Mouse (Mus musculus) kidney, embryonic 14.5 days (tissue): ENCODE data around the gene Llgl2. TPM values are rescaled to one million over a fixed set of nuclear protein-coding genes. Genes with fewer than 3 reads are reported as not detected.

Source experiments
- ATAC-seq: fragments of 200-750 bp; cut with Nextera tagmentation; 2 replicates; pipeline ENCODE4 v1.8.0; 2017; ENCODE audit warnings: moderate number of reproducible peaks, mild to moderate bottlenecking, moderate TSS enrichment, moderate library complexity; ENCODE audit not compliant: low FRiP score, low TSS enrichment
- H3K27ac ChIP-seq: fragments of 300-500 bp; sonication (generic); 2 replicates; pipeline ENCODE4 v1.5.1; 2014; ENCODE audit warnings: low read depth, mild to moderate bottlenecking, low read length, moderate library complexity, mixed read lengths
- H3K27me3 ChIP-seq: fragments of 300-500 bp; sonication (generic); 2 replicates; pipeline ENCODE4 v1.6.1; 2014; ENCODE audit warnings: mild to moderate bottlenecking, low read length; ENCODE audit not compliant: control insufficient read depth, insufficient read depth
- H3K36me3 ChIP-seq: fragments of 300-500 bp; sonication (generic); 2 replicates; pipeline ENCODE4 v1.6.1; 2014; ENCODE audit warnings: low read length, mixed read lengths; ENCODE audit not compliant: control insufficient read depth, insufficient read depth
- H3K4me1 ChIP-seq: fragments of 300-500 bp; sonication (generic); 2 replicates; pipeline ENCODE4 v1.6.1; 2014; ENCODE audit warnings: low read length, mixed read lengths; ENCODE audit not compliant: control insufficient read depth, insufficient read depth
- H3K4me2 ChIP-seq: fragments of 300-500 bp; sonication (generic); replicated peaks from 2 replicates; pipeline ENCODE4 v1.6.1; 2014; ENCODE audit warnings: low read depth, mild to moderate bottlenecking, low read length
- H3K4me3 ChIP-seq: fragments of 300-500 bp; sonication (generic); 2 replicates; pipeline ENCODE4 v1.5.1; 2014; ENCODE audit warnings: mild to moderate bottlenecking, low read length
- H3K9ac ChIP-seq: fragments of 300-500 bp; sonication (generic); 2 replicates; pipeline ENCODE4 v1.6.1; 2014; ENCODE audit warnings: low read depth, mild to moderate bottlenecking, low read length, moderate library complexity
- H3K9me3 ChIP-seq: fragments of 300-500 bp; sonication (generic); 2 replicates; pipeline ENCODE4 v1.6.1; 2016; ENCODE audit warnings: low read length; ENCODE audit not compliant: control insufficient read depth
- WGBS: fragments of 180-500 bp; shearing (Covaris S2); extraction: QIAGEN DNeasy Blood & Tissue Kit; methylation state at CpG from one replicate; pipeline ENCODE4 v1.1.7; 2014; 5-methylcytosine and 5-hydroxymethylcytosine counted together
- polyA plus RNA-seq: library from polyadenylated mRNA; unstranded; fragments of >200 nt; fragmentation: Nextera tagmentation; extraction: Ambion mirVana; gene quantifications from 2 replicates; pipeline ENCODE4 v1.2.1, GENCODE M21; 2014

The Llgl2 gene
- polyA plus RNA-seq, 1 experiment from 2014 or later = 28.7 TPM

DNA sequence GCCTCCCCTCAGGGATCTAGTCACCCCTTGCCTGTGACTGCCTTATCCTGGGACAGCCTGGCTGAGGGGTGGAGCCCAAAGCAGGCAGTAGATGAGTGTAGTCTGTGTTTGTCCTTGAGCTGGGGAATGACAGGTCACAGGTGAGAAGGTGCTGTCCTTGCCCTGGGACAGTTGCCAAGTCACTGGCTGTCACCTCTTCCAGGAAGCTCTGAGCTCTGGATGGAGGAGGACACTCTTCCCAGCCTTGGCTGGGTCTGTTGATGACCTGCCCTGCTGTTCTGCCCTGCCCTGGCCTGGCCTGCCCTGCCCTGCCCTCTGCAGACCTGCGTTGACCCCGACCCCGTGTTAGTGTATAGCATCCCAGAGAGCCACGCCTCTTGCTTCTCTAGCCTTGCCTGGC, 48.6 kb downstream of the Llgl2 start:
- H3K27ac ChIP-seq = no peak overlapping the region
- ATAC-seq = no peak
- 73% methylated on average over 4 of the region's 4 CpGs for WGBS

DNA sequence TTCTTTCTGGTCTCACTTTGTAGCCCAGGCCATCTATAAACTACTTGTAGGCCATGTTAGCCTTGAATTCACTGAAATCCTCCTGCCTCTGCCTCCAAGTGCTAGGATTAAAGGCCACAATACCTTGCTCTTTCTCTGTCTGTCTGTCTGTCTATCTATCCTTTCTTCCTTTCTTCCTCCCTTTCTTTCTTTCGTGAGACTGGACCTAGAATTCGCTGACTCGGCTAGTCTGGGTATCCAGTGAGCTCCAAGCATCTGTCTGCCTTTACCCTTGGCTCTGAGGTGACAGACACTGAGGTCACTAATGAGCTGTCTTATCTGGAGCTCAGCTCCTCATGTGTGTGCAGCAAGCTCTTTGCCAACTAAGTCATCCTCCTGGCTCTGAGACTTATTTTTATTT, 52.1 kb downstream of the Llgl2 start:
- Histone ChIP-seq H3K4me2 (no peak overlapping the region), H3K4me3 (no peak overlapping the region), H3K9me3 (no peaks in the 10 kb centered on the region), H3K9ac (no peak overlapping the region), H3K27ac (no peak overlapping the region), H3K27me3 (no peaks in the 10 kb centered on the region), H3K36me3 (no peaks in the 10 kb centered on the region), H3K4me1 (0 out of 2 replicates have a peak, but pooled peaks cover 3% of the 10 kb centered on the region)
- WGBS = 91% methylated on average over 3 of the region's 3 CpGs
- ATAC-seq = no peak

More for the DNA sequence above, 48.6 kb downstream of the Llgl2 start:
- H3K4me3 ChIP-seq = no peak overlapping the region
- no peak overlapping the region for H3K4me2 ChIP-seq
- no peaks in the 10 kb centered on the region for H3K27me3 ChIP-seq
- H3K9me3 ChIP-seq = no peaks in the 10 kb centered on the region
- 0 out of 2 replicates have a peak, but pooled peaks cover 3% of the 10 kb centered on the region for H3K4me1 ChIP-seq
- H3K36me3 ChIP-seq = no peaks in the 10 kb centered on the region
- H3K9ac ChIP-seq = no peak overlapping the region

DNA sequence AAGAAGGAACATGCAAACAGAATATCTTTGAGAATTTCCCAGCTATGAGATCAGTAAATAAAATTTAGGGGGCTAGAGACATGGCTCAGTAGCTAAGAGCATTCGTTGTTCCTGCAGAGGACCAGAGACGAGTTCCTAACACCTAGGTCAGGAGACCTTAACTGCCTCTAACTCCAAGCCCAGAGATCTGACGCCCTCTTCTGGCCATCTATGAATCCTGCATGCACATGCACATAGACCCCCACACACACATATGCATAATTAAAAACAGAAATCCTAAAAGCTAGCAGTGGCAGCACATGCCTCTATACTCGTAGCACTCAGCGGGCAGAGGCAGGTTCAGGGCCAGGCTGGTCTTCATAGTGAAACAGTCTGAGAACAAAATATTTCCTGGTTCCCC, 52.6 kb downstream of the Llgl2 start:
- no peaks in the 10 kb centered on the region for H3K36me3 ChIP-seq
- H3K9ac ChIP-seq = no peak overlapping the region
- no peak for ATAC-seq
- 78% methylated on average over 5 of the region's 5 CpGs for WGBS
- H3K27ac ChIP-seq = no peak overlapping the region
- H3K4me3 ChIP-seq = no peak overlapping the region
- no peaks in the 10 kb centered on the region for H3K27me3 ChIP-seq
- H3K4me2 ChIP-seq = no peak overlapping the region
- H3K4me1 ChIP-seq = 0 out of 2 replicates have a peak, but pooled peaks cover 3% of the 10 kb centered on the region
- no peaks in the 10 kb centered on the region for H3K9me3 ChIP-seq

DNA sequence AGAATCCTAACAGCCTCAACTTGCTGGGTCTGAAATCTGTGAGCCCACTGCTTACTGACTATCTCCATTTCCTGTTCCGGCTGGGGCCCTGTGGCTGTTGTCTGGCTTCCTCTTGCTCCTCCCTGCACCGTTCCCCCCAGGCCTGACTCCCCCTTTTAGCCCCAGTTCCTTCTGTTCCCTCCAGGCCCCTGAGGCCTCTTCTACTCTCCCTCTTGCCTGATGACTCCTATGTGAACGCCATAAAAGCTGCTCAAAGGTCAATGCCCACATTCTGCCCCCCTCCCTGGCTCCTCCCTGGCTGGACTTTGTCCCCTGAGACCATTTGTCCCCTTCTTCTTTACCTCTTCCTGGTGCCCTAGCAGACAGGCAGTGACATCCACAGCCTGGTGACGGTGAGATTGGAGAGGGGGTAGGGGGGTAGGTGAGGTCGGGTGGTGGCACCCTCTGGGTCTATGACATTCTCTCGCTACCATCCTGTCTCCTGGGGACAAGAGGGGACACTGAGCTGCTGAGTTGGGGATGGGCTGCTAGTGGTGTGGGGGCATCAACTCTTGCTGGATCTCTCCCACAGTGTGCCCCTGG, 53.4 kb downstream of the Llgl2 start:
- no peak overlapping the region for H3K4me3 ChIP-seq
- peak overlapping the region; percentile 12; the same call in 1 of the 2 replicates for H3K9ac ChIP-seq
- no peak for ATAC-seq
- H3K9me3 ChIP-seq = no peaks in the 10 kb centered on the region
- WGBS = 36% methylated on average over 6 of the region's 6 CpGs
- no peaks in the 10 kb centered on the region for H3K36me3 ChIP-seq
- H3K4me2 ChIP-seq = no peak overlapping the region
- H3K27me3 ChIP-seq = no peaks in the 10 kb centered on the region
- no peak overlapping the region for H3K27ac ChIP-seq
- H3K4me1 ChIP-seq = 0 out of 2 replicates have a peak, but pooled peaks cover 3% of the 10 kb centered on the region

DNA sequence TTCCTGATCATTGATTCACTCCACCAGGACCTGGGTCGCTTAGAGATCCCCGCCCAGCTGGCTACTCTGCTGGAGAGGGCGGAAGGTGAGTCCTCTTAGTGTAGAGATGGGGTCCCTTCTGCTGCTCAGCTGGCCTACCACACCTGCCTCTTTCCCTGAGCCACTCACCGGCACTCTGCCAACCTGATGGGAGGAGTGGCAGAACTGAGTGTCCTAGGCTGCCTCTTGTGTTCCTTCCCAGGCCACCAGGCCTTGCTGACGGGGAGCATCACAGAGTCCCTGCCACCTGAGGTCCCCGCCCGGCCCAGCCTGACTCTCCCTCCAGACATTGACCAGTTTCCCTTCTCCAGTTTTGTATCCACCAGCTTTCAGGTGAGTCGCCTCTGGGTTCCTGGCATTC, 54.2 kb downstream of the Llgl2 start:
- ATAC-seq = no peak
- H3K36me3 ChIP-seq = no peaks in the 10 kb centered on the region
- H3K4me3 ChIP-seq = no peak overlapping the region
- 79% methylated on average over 8 of the region's 8 CpGs for whole genome bisulfite sequencing
- 0 out of 2 replicates have a peak, but pooled peaks cover 3% of the 10 kb centered on the region for H3K4me1 ChIP-seq
- no peak overlapping the region for H3K4me2 ChIP-seq
- no peak overlapping the region for H3K27ac ChIP-seq
- no peaks in the 10 kb centered on the region; the same call in 1 of the 2 replicates for H3K27me3 ChIP-seq
- no peak overlapping the region for H3K9ac ChIP-seq
- no peaks in the 10 kb centered on the region for H3K9me3 ChIP-seq

DNA sequence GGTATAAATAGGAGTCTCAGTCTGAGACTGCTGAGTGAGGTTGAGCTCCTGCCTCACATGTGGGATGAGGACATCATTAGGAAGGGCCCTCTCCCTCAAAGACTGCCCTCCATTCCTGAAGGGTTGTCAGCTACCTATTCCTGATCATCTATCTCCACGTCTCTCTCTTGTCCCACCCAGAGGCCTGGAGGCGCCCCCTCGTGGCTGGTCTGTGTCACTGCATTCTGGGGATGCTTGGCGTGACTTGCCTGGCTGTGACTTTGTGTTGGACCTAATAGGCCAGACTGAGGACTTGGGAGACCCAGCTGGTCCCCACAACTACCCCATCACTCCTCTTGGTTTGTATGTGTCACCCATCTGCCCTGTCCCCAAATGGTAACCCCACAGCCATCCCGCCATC, 57.2 kb downstream of the Llgl2 start:
- no peak overlapping the region for H3K9ac ChIP-seq
- 29% methylated on average over 5 of the region's 5 CpGs for WGBS
- H3K36me3 ChIP-seq = no peaks in the 10 kb centered on the region
- H3K9me3 ChIP-seq = no peaks in the 10 kb centered on the region
- 0 out of 2 replicates have a peak, but pooled peaks cover 3% of the 10 kb centered on the region for H3K4me1 ChIP-seq
- H3K4me3 ChIP-seq = no peak overlapping the region
- no peak overlapping the region for H3K4me2 ChIP-seq
- ATAC-seq = no peak
- no peaks in the 10 kb centered on the region; the same call in 1 of the 2 replicates for H3K27me3 ChIP-seq
- no peak overlapping the region for H3K27ac ChIP-seq

DNA sequence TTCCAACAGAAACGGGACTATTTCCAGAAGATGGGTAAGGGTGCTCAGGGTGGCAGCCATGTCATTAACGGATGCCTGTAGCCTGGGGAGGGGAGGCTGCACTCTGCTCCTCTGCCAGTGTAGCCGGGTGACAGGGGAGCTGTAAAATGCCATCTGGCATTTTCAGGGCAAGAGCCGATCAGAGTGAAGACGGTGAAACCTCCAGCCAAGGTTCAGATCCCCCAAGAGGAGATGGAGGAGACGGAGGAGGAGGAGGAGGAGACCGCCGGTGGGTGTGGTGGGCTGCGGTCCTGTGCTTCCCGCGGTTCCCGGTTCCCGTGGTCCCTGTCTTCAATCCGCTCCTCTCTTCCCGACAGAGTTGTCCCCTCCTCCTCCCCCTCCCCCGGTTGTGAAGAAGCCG, 59.4 kb downstream of the Llgl2 start:
- Histone ChIP-seq H3K9ac (no peak overlapping the region), H3K27ac (no peak overlapping the region), H3K27me3 (no peaks in the 10 kb centered on the region; the same call in 1 of the 2 replicates), H3K4me2 (0 out of 2 replicates have a peak overlapping the region, but pooled peaks have one; percentile 2), H3K36me3 (no peaks in the 10 kb centered on the region), H3K4me3 (no peak overlapping the region), H3K9me3 (no peaks in the 10 kb centered on the region), H3K4me1 (no peaks in the 10 kb centered on the region)
- 10% methylated on average over 15 of the region's 17 CpGs for WGBS
- no peak for ATAC-seq

DNA sequence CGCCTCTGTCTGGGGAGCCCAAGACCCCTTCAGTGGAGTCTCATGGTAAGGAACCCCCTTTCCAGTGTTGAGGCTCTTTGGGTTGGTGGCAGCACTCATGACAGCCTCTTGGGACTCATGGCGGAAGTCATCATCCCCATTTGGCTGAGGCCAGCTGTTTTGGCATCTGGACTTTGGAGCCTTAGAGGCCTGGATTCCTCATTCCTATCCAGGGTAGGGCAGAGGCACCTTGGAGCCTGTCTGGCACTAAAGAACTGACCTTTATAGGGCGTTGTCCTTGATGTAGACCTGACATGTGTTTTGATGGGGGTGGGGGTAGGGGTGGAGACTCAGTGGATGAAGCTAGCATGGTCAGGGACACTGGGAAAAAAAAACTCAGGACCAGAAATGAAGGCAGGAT, 60.5 kb downstream of the Llgl2 start:
- H3K4me3 ChIP-seq = no peak overlapping the region
- H3K9ac ChIP-seq = no peak overlapping the region
- H3K4me1 ChIP-seq = no peaks in the 10 kb centered on the region
- no peaks in the 10 kb centered on the region for H3K9me3 ChIP-seq
- ATAC-seq = no peak
- H3K4me2 ChIP-seq = no peak overlapping the region
- 92% methylated on average over 3 of the region's 3 CpGs for WGBS
- no peaks in the 10 kb centered on the region for H3K36me3 ChIP-seq
- no peaks in the 10 kb centered on the region; the same call in 1 of the 2 replicates for H3K27me3 ChIP-seq
- no peak overlapping the region for H3K27ac ChIP-seq

DNA sequence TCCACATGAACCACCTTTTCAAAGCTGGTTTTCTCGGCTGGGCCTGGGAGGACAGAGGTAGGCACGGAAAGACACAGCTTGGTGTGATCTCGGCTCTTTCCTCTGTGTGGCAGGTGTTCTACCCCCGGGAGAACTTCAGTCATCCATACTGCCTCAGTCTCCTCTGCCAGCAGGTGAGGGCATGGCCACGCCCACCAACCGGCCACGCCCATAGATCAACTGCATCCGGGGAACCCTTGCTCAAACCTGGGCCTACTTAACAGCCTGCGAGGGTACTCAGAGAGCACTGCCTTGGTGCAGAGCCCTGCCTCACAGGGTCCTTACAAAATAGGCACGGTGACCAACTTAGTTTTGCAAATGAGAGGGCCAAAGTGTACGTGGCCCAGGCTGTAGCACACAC, 61.4 kb downstream of the Llgl2 start:
- ATAC-seq = no peak
- H3K27ac ChIP-seq = no peak overlapping the region
- H3K4me2 ChIP-seq = no peak overlapping the region
- no peaks in the 10 kb centered on the region for H3K9me3 ChIP-seq
- no peaks in the 10 kb centered on the region for H3K4me1 ChIP-seq
- no peaks in the 10 kb centered on the region for H3K36me3 ChIP-seq
- H3K4me3 ChIP-seq = no peak overlapping the region
- 70% methylated on average over 11 of the region's 11 CpGs for WGBS
- H3K9ac ChIP-seq = no peak overlapping the region
- H3K27me3 ChIP-seq = no peaks in the 10 kb centered on the region; the same call in 1 of the 2 replicates
